Mouse (Mus musculus) lung, embryonic 14.5 days (tissue): ENCODE data around the gene Usp10. TPM values are rescaled to one million over a fixed set of nuclear protein-coding genes. Genes with fewer than 3 reads are reported as not detected.

Experiments
- ATAC-seq: fragments of 200-750 bp; cut with Nextera tagmentation; 2 replicates; pipeline ENCODE4 v1.8.0; 2017; ENCODE audit warnings: mild to moderate bottlenecking, moderate TSS enrichment, moderate library complexity; ENCODE audit not compliant: insufficient read depth
- DNase-seq: peaks from one replicate; pipeline ENCODE4 v3.0.0-alpha.2; 2015
- H3K27ac ChIP-seq: fragments of 300-500 bp; sonication (generic); 2 replicates; pipeline ENCODE4 v1.5.1; 2014; ENCODE audit warnings: low read depth, mild to moderate bottlenecking, moderate library complexity
- H3K27me3 ChIP-seq: fragments of 300-500 bp; sonication (generic); 2 replicates; pipeline ENCODE4 v1.6.1; 2014; ENCODE audit warnings: low read length, control low read depth; ENCODE audit not compliant: insufficient read depth
- H3K36me3 ChIP-seq: fragments of 300-500 bp; sonication (generic); 2 replicates; pipeline ENCODE4 v1.6.1; 2014; ENCODE audit warnings: control low read depth; ENCODE audit not compliant: insufficient read depth
- H3K4me1 ChIP-seq: fragments of 300-500 bp; sonication (generic); 2 replicates; pipeline ENCODE4 v1.6.1; 2014; ENCODE audit warnings: antibody characterized with exemption, control low read depth; ENCODE audit not compliant: insufficient read depth
- H3K4me2 ChIP-seq: fragments of 300-500 bp; sonication (generic); 2 replicates; pipeline ENCODE4 v1.6.1; 2014; ENCODE audit warnings: mild to moderate bottlenecking
- H3K4me3 ChIP-seq: fragments of 300-500 bp; sonication (generic); 2 replicates; pipeline ENCODE4 v1.5.1; 2014; ENCODE audit warnings: low read depth, low read length
- H3K9ac ChIP-seq: fragments of 300-500 bp; sonication (generic); 2 replicates; pipeline ENCODE4 v1.6.1; 2014
- H3K9me3 ChIP-seq: fragments of 300-500 bp; sonication (generic); 2 replicates; pipeline ENCODE4 v1.6.1; 2016; ENCODE audit warnings: low read depth, low read length, control low read depth
- CTCF ChIP-seq: IDR thresholded peaks from 2 replicates; pipeline ENCODE4 v1.5.1; 2016; ENCODE audit warnings: antibody characterized with exemption, low read depth
- WGBS: fragments of 180-500 bp; shearing (Covaris S2); extraction: QIAGEN DNeasy Blood & Tissue Kit; methylation state at CpG from one replicate; pipeline ENCODE4 v1.1.7; 2014; 5-methylcytosine and 5-hydroxymethylcytosine counted together
- polyA plus RNA-seq: library from polyadenylated mRNA; unstranded; fragments of >200 nt; fragmentation: Nextera tagmentation; extraction: Ambion mirVana; gene quantifications from 2 replicates; pipeline ENCODE4 v1.2.1, GENCODE M21; 2014

The Usp10 gene
- polyA plus RNA-seq, 1 experiment from 2014 or later = 155 TPM

DNA sequence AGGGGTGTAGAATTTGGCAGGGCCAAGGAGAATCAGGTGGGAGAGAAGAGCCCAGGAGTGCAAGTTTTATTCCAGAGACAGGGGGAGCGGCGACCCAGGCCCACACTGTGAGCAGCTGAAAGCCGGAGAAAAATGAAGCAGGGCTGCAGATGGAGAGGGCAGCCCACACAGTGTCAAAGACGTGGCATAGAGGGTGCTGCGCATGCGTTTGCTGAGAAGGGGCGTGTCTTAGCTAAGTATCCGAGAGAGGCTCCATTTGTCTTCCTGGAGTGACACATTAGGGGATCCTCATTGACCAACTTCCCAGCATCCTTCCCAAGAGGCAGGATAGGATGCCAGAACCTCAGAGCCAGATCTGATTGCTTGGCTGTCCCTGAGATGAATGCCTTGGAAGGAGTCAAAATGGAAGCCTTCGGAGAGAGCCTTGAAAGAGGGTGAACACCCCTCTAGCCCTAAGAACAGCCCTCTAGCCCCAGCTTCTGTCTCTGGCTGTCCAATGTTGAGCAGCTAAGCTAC lies 96.5 kb downstream of the Usp10 start:
- ATAC-seq (no peak), DNase-seq (peak; percentile 60)
- no peak overlapping the region for H3K4me2 ChIP-seq
- no peak overlapping the region for H3K27ac ChIP-seq
- no peaks in the 10 kb centered on the region for H3K9me3 ChIP-seq
- 24% methylated on average over 9 of the region's 9 CpGs for WGBS
- H3K36me3 ChIP-seq = no peaks in the 10 kb centered on the region
- TF ChIP-seq CTCF = no peak
- no peak overlapping the region for H3K9ac ChIP-seq
- no peak overlapping the region for H3K4me3 ChIP-seq
- no peaks in the 10 kb centered on the region for H3K27me3 ChIP-seq
- H3K4me1 ChIP-seq = 0 out of 2 replicates have a peak, but pooled peaks cover 11% of the 10 kb centered on the region

Other genes with a start within 250 kb of the Usp10 start
- 3.0 and 3.4 TPM in 2 replicates for gene Wfdc1, start 244.0 kb upstream of the Usp10 start, polyA plus RNA-seq
- gene Atp2c2, start 210.4 kb upstream of the Usp10 start, polyA plus RNA-seq = 1.8 and 1.9 TPM in 2 replicates
- gene Tldc1, start 131.9 kb upstream of the Usp10 start, polyA plus RNA-seq = 9.7 and 10.3 TPM in 2 replicates
- 201 and 204 TPM in 2 replicates for gene Cotl1, start 69.8 kb upstream of the Usp10 start, polyA plus RNA-seq
- 11.5 and 11.8 TPM in 2 replicates for gene Klhl36, start 48.1 kb upstream of the Usp10 start, polyA plus RNA-seq
- gene Gm20388, start 481 bp downstream of the Usp10 start, polyA plus RNA-seq = not detected in 2 replicates
- gene Crispld2, start 82.1 kb downstream of the Usp10 start, polyA plus RNA-seq = 4.4 and 4.9 TPM in 2 replicates
- 33.9 and 37.5 TPM in 2 replicates for gene Zdhhc7, start 191.1 kb downstream of the Usp10 start, polyA plus RNA-seq
- gene 6430548M08Rik, start 203.8 kb downstream of the Usp10 start, polyA plus RNA-seq = 7.1 and 8.0 TPM in 2 replicates